Mouse (Mus musculus): ENCODE results near the gene Olfr1444. TPM values are rescaled to one million over a fixed set of nuclear protein-coding genes. Genes with fewer than 3 reads are reported as not detected.

The Olfr1444 gene
- polyA plus RNA-seq, 1 experiment from 2014 or later: not detected

DNA sequence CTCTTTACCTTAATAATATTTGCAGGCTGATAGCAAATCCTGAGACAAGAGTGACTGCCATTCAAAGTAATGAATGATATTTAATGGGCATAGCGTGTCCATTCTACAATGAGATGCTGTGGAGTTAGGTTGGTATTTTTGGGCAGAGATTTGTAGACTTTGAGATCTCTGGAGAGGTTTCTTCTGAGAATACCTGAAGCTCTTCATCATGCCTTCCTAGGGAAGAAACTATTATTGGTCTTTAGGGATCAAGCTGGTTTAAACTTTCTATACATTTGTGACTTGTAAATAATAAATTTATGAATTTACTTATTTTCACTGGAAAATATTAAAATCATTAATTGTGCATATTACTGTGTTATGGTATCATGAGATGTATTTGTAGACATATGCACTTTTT lies 36.3 kb downstream of the Olfr1444 start, which contains the start of gene Olfr1446:
Olfr1446 (minus strand) TSS at position 101 of the 400 bp plus-strand sequence.
- 0 out of 2 replicates have a peak, but pooled peaks cover 3% of the 10 kb centered on the region for H3K9me3 ChIP-seq
- no peaks in the 10 kb centered on the region for H3K4me1 ChIP-seq
- ATAC-seq (ENCODE audit: low FRiP score, low read depth): no peak
- H3K27ac ChIP-seq (replicated peaks): no peak within 1 kb of the TSS
- H3K4me2 ChIP-seq (replicated peaks): no peak within 1 kb of the TSS
- no peak within 1 kb of the TSS for H3K9ac ChIP-seq (replicated peaks)
- H3K27me3 ChIP-seq: no peaks in the 10 kb centered on the region
- H3K4me3 ChIP-seq: no peak within 1 kb of the TSS
- whole genome bisulfite sequencing: 74% methylated on average over 1 of the region's 1 CpGs
- no peaks in the 10 kb centered on the region for H3K36me3 ChIP-seq

DNA sequence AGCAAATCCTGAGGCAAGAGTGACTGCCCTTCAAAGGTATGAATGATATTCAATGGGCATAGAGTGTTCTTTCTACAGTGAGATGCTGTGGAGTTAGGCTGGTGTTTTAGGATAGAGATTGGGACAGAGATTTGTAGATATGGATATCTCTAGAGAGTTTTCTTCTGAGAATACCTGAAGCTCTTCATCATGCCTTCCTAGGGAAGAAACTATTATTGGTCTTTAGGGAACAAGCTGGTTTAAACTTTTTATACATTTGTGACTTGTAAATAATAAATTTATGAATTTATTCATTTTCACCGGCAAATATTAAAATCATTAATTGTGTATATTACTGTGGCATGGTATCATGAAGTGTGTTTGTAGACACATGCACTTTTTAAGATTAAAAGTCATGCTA lies 46.6 kb downstream of the Olfr1444 start, which contains the start of gene Olfr1447:
Olfr1447 (minus strand) TSS at position 101 of the 400 bp plus-strand sequence.
- Histone ChIP-seq H3K9me3 (0 out of 2 replicates have a peak, but pooled peaks cover 3% of the 10 kb centered on the region), H3K27ac (replicated peaks) (no peak within 1 kb of the TSS), H3K4me2 (replicated peaks) (no peak within 1 kb of the TSS), H3K27me3 (no peaks in the 10 kb centered on the region), H3K36me3 (no peaks in the 10 kb centered on the region), H3K4me1 (no peaks in the 10 kb centered on the region), H3K4me3 (no peak within 1 kb of the TSS), H3K9ac (replicated peaks) (no peak within 1 kb of the TSS)
- 96% methylated on average over 1 of the region's 1 CpGs for WGBS
- no peak for ATAC-seq (ENCODE audit: low FRiP score, low read depth)

Other genes starting within 250 kb of the Olfr1444 start
- gene Glyat, start 224.0 kb upstream of the Olfr1444 start, polyA plus RNA-seq (2016; fragmentation: Nextera tagmentation; extraction: Ambion mirVana): not detected in 2 replicates
- not detected in 2 replicates for gene Olfr1442, start 186.8 kb upstream of the Olfr1444 start, polyA plus RNA-seq (2016; fragmentation: Nextera tagmentation; extraction: Ambion mirVana)
- not detected in 2 replicates for gene Olfr1443, start 179.2 kb upstream of the Olfr1444 start, polyA plus RNA-seq (2016; fragmentation: Nextera tagmentation; extraction: Ambion mirVana)
- not detected in 2 replicates for gene Keg1, start 161.5 kb upstream of the Olfr1444 start, polyA plus RNA-seq (2016; fragmentation: Nextera tagmentation; extraction: Ambion mirVana)
- 1.6 TPM in 2 replicates for gene Cntf, start 91.7 kb upstream of the Olfr1444 start, polyA plus RNA-seq (2016; fragmentation: Nextera tagmentation; extraction: Ambion mirVana)
- 22.1 and 22.7 TPM in 2 replicates for gene Zfp91, start 61.2 kb upstream of the Olfr1444 start, polyA plus RNA-seq (2016; fragmentation: Nextera tagmentation; extraction: Ambion mirVana)
- gene Lpxn, start 61.1 kb upstream of the Olfr1444 start, polyA plus RNA-seq (2016; fragmentation: Nextera tagmentation; extraction: Ambion mirVana): 1.3 and 1.8 TPM in 2 replicates
- not detected in 2 replicates for gene Gm5244, start 10.6 kb upstream of the Olfr1444 start, polyA plus RNA-seq (2016; fragmentation: Nextera tagmentation; extraction: Ambion mirVana)
- gene Olfr1445, start 26.6 kb downstream of the Olfr1444 start, polyA plus RNA-seq (2016; fragmentation: Nextera tagmentation; extraction: Ambion mirVana): not detected in 2 replicates
- not detected in 2 replicates for gene Olfr1446, start 36.2 kb downstream of the Olfr1444 start, polyA plus RNA-seq (2016; fragmentation: Nextera tagmentation; extraction: Ambion mirVana)
- not detected in 2 replicates for gene Olfr1447, start 46.5 kb downstream of the Olfr1444 start, polyA plus RNA-seq (2016; fragmentation: Nextera tagmentation; extraction: Ambion mirVana)
- not detected in 2 replicates for gene Olfr1448, start 67.1 kb downstream of the Olfr1444 start, polyA plus RNA-seq (2016; fragmentation: Nextera tagmentation; extraction: Ambion mirVana)
- gene Olfr1449, start 73.6 kb downstream of the Olfr1444 start, polyA plus RNA-seq (2016; fragmentation: Nextera tagmentation; extraction: Ambion mirVana): not detected in 2 replicates
- gene Olfr1450, start 93.0 kb downstream of the Olfr1444 start, polyA plus RNA-seq (2016; fragmentation: Nextera tagmentation; extraction: Ambion mirVana): not detected in 2 replicates
- gene Olfr1451, start 137.7 kb downstream of the Olfr1444 start, polyA plus RNA-seq (2016; fragmentation: Nextera tagmentation; extraction: Ambion mirVana): not detected in 2 replicates
- not detected in 2 replicates for gene Olfr1453, start 171.0 kb downstream of the Olfr1444 start, polyA plus RNA-seq (2016; fragmentation: Nextera tagmentation; extraction: Ambion mirVana)
- gene Olfr1454, start 203.3 kb downstream of the Olfr1444 start, polyA plus RNA-seq (2016; fragmentation: Nextera tagmentation; extraction: Ambion mirVana): not detected in 2 replicates
- not detected in 2 replicates for gene Olfr1457, start 240.6 kb downstream of the Olfr1444 start, polyA plus RNA-seq (2016; fragmentation: Nextera tagmentation; extraction: Ambion mirVana)
- gene Olfr1458, start 249.5 kb downstream of the Olfr1444 start, polyA plus RNA-seq (2016; fragmentation: Nextera tagmentation; extraction: Ambion mirVana): not detected in 2 replicates

Data from midbrain, embryonic 12.5 days (tissue).